Mouse (Mus musculus) liver, embryonic 11.5 days (tissue): ENCODE measurements at regions not wholly inside any gene's neighbourhood (a gene's known extent, or its start where the extent isn't known, plus 50 kb on each side); places are given as distances from the start of the nearest gene placed in this dataset.

Experiments used
- ATAC-seq: fragments of 200-750 bp; cut with Nextera tagmentation; replicated peaks from 2 replicates; pipeline ENCODE4 v1.8.0; 2017; ENCODE audit warnings: moderate number of reproducible peaks, mild to moderate bottlenecking, moderate TSS enrichment, moderate library complexity; ENCODE audit not compliant: low FRiP score
- DNase-seq: peaks from one replicate; pipeline ENCODE4 v3.0.0-alpha.2; 2017; ENCODE audit warnings: low spot score
- H3K27ac ChIP-seq: fragments of 300-500 bp; sonication (generic); 2 replicates; pipeline ENCODE4 v1.5.1; 2014; ENCODE audit warnings: mild to moderate bottlenecking, low read depth, low read length, control low read depth
- H3K27me3 ChIP-seq: fragments of 300-500 bp; sonication (generic); replicated peaks from 2 replicates; pipeline ENCODE4 v1.6.1; 2014; ENCODE audit warnings: low read length, mixed read lengths; ENCODE audit not compliant: control insufficient read depth, insufficient read depth
- H3K36me3 ChIP-seq: fragments of 300-500 bp; sonication (generic); 2 replicates; pipeline ENCODE4 v1.6.1; 2014; ENCODE audit warnings: mild to moderate bottlenecking, low read length, moderate library complexity, mixed read lengths; ENCODE audit not compliant: control insufficient read depth, insufficient read depth
- H3K4me1 ChIP-seq: fragments of 300-500 bp; sonication (generic); replicated peaks from 2 replicates; pipeline ENCODE4 v1.6.1; 2014; ENCODE audit warnings: low read length, mixed read lengths; ENCODE audit not compliant: control insufficient read depth, insufficient read depth
- H3K4me2 ChIP-seq: fragments of 300-500 bp; sonication (generic); 2 replicates; pipeline ENCODE4 v1.6.1; 2014; ENCODE audit warnings: mild to moderate bottlenecking, control low read depth, moderate library complexity
- H3K4me3 ChIP-seq: fragments of 300-500 bp; sonication (generic); 2 replicates; pipeline ENCODE4 v1.5.1; 2014; ENCODE audit warnings: low read depth, low read length, control low read depth
- H3K9ac ChIP-seq: fragments of 300-500 bp; sonication (generic); 2 replicates; pipeline ENCODE4 v1.6.1; 2014; ENCODE audit warnings: low read depth, low read length, control low read depth
- H3K9me3 ChIP-seq: fragments of 300-500 bp; sonication (generic); 2 replicates; pipeline ENCODE4 v1.6.1; 2016; ENCODE audit warnings: low read length, inconsistent platforms, mixed read lengths; ENCODE audit not compliant: control insufficient read depth
- WGBS: fragments of 180-500 bp; shearing (Covaris S2); extraction: QIAGEN DNeasy Blood & Tissue Kit; methylation state at CpG from one replicate; pipeline ENCODE4 v1.1.7; 2014; 5-methylcytosine and 5-hydroxymethylcytosine counted together

DNA sequence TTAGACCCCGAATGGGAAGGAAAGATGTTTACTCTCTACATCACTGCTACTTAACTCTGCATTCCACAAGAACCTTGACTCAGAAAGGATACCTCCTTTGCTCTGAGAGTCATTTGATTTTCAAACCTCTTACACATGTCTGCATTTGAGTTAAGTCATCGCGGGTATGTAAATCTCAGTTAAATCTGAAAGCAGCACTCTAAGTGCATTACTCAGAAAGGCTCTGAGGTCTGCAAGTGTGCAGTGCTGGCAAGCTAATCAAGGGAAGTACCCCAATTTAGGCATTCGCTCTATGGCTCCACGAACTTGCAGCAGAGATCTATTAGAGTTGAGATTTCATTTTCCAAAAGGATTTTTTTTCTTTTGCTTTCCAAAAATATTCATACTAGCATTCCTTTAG is 538.2 kb downstream of the Nfib start:
- H3K27me3 ChIP-seq = no peaks in the 10 kb centered on the region
- H3K27ac ChIP-seq = no peak overlapping the region
- H3K4me3 ChIP-seq = no peak overlapping the region
- no peaks in the 10 kb centered on the region for H3K9me3 ChIP-seq
- ATAC-seq (no peak), DNase-seq (no peak)
- no peak overlapping the region for H3K9ac ChIP-seq
- H3K4me1 ChIP-seq = no peaks in the 10 kb centered on the region
- 74% methylated on average over 5 of the region's 5 CpGs for WGBS
- no peak overlapping the region for H3K4me2 ChIP-seq
- H3K36me3 ChIP-seq = no peaks in the 10 kb centered on the region

DNA sequence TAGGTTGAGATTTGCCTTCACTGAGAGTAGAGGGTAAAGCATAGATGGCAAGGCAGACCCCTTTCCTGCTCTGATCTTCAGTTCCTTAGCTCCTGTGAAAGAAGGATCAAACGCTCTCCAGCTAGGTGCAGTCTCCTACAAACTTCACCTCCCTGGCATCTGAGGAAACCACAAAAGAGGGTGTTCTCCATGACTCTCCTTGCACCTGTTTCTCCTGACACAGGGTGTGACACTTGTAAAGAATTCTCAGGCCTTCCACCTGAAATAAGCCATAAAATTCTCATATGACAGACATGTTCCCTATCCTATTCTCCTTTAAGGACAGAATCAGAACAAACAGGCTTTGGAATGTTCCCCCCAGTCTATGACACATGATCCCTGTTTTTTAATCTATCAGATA is 538.7 kb downstream of the Nfib start:
- H3K9me3 ChIP-seq = no peaks in the 10 kb centered on the region
- H3K36me3 ChIP-seq = no peaks in the 10 kb centered on the region
- no peaks in the 10 kb centered on the region for H3K4me1 ChIP-seq
- DNase-seq (no peak), ATAC-seq (no peak)
- no peak overlapping the region for H3K4me2 ChIP-seq
- no peak overlapping the region for H3K4me3 ChIP-seq
- no peak overlapping the region for H3K27ac ChIP-seq
- no peak overlapping the region for H3K9ac ChIP-seq
- H3K27me3 ChIP-seq = no peaks in the 10 kb centered on the region
- WGBS = 69% methylated on average over 1 of the region's 1 CpGs

DNA sequence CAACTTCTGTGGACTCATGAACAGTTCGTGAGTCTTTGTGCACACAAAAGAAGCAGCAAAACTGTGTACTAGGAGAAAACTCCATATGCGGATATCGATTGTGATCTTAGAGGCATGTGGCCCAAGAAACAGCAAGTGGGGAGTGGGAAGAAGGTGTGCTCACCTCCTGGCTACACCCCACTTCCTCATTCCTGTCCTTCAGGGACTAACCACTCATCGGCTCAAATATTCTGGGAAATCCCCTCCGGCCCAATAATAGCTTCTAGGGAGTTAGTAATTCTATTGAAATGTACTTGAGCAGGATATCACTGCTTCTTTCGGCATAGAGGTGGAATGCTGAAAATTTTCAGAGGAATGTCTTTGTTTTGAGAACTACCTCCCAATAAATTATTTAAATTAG is 539.5 kb downstream of the Nfib start:
- no peaks in the 10 kb centered on the region for H3K36me3 ChIP-seq
- H3K9me3 ChIP-seq = no peaks in the 10 kb centered on the region
- H3K27me3 ChIP-seq = no peaks in the 10 kb centered on the region
- no peak overlapping the region for H3K27ac ChIP-seq
- ATAC-seq (no peak), DNase-seq (no peak)
- WGBS = 76% methylated on average over 6 of the region's 6 CpGs
- no peak overlapping the region for H3K9ac ChIP-seq
- no peak overlapping the region for H3K4me2 ChIP-seq
- H3K4me3 ChIP-seq = no peak overlapping the region
- no peaks in the 10 kb centered on the region for H3K4me1 ChIP-seq

DNA sequence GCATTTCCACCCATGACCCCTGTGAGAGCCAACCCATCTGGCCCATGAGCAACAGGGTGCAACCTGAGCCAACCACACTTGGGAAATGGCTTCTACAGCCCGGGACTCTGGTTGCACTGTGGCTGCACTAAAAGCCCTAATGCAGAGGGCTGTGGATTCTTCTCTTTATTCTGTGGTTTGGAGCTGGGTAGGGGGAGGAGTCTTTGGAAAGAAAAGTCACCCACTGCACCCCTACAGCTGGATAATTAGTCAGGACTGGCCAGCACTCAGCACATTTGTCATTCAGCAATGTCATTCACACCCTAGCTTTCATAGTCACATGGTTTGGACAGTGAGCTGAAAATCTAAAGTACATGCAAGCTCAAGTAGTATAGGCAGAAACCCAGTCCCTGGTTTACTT is 541.5 kb downstream of the Nfib start:
- Histone ChIP-seq H3K27me3 (no peaks in the 10 kb centered on the region), H3K9me3 (no peaks in the 10 kb centered on the region), H3K36me3 (no peaks in the 10 kb centered on the region), H3K27ac (no peak overlapping the region), H3K9ac (no peak overlapping the region), H3K4me2 (no peak overlapping the region), H3K4me1 (no peaks in the 10 kb centered on the region), H3K4me3 (no peak overlapping the region)
- ATAC-seq = no peak
- no peak for DNase-seq
- 38% methylated on average over 1 of the region's 1 CpGs for WGBS

DNA sequence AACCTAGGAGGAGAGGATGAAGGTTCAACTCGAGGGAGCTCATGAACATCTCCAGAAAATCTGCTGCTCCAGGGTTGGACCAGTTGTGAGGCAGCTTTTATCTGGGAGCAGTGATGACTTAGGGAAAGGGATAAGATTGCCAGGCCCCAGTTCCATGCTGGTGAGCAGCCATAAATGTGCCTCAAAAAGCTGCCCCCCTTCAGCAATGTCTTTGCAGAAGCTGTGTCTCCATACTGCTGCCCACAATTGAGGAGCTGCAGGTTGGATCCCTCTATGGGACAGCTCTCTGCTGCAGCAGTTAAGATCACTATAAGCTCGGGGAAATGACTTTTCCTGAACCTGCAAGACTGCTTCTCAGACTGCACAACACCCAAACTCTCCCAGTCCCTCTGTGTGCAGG is 543.7 kb downstream of the Nfib start:
- WGBS = 61% methylated on average over 2 of the region's 2 CpGs
- H3K27ac ChIP-seq = no peak overlapping the region

DNA sequence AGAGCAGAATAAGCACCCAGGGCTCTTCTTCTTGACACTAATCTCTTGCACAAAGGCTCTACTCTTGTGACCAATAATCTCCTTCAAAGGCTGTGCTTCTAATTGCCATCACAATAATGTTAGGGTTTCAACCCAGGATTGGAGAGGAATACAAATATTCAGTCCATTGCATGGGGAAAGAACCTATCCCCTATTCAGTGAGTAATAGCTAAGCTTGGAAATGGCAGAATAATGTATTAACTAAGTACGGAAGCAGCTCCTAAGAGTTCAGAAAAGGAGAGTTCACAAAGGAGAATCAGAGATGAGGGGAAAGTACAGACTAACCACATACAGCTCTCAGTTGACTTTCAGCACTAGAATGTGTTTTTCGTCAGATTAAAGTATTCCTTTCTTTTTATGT is 544.3 kb downstream of the Nfib start:
- H3K27me3 ChIP-seq = no peaks in the 10 kb centered on the region
- no peaks in the 10 kb centered on the region for H3K4me1 ChIP-seq
- ATAC-seq = no peak
- no peaks in the 10 kb centered on the region for H3K36me3 ChIP-seq
- DNase-seq = no peak
- H3K4me2 ChIP-seq = no peak overlapping the region
- no peaks in the 10 kb centered on the region for H3K9me3 ChIP-seq
- no peak overlapping the region for H3K27ac ChIP-seq
- 94% methylated on average over 2 of the region's 2 CpGs for WGBS
- no peak overlapping the region for H3K4me3 ChIP-seq
- H3K9ac ChIP-seq = no peak overlapping the region

More for the DNA sequence above, 543.7 kb downstream of the Nfib start:
- no peak for DNase-seq
- H3K4me3 ChIP-seq = no peak overlapping the region
- no peaks in the 10 kb centered on the region for H3K9me3 ChIP-seq
- no peak overlapping the region for H3K9ac ChIP-seq
- ATAC-seq = no peak
- H3K36me3 ChIP-seq = no peaks in the 10 kb centered on the region
- H3K4me1 ChIP-seq = no peaks in the 10 kb centered on the region
- H3K4me2 ChIP-seq = no peak overlapping the region
- no peaks in the 10 kb centered on the region for H3K27me3 ChIP-seq

DNA sequence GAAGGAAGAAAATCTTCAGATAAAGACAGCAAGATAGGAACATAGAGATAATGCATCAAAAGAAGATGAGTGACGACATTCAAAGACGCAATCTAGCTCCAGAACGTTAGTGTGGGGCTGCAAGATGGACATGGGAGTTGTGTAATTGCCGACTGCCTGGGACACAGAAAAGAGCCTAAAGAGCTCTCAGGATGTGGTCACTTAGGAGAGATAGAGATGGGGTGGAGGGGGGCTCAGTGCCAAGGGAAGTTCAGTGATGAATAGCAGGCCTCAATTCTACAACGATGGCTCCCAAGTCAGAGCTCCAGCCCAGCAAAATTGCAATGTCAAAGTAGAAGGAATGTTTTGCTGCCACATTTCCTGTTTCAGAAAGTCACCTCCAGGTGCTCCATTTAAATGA is 545.3 kb downstream of the Nfib start:
- no peak overlapping the region for H3K4me2 ChIP-seq

DNA sequence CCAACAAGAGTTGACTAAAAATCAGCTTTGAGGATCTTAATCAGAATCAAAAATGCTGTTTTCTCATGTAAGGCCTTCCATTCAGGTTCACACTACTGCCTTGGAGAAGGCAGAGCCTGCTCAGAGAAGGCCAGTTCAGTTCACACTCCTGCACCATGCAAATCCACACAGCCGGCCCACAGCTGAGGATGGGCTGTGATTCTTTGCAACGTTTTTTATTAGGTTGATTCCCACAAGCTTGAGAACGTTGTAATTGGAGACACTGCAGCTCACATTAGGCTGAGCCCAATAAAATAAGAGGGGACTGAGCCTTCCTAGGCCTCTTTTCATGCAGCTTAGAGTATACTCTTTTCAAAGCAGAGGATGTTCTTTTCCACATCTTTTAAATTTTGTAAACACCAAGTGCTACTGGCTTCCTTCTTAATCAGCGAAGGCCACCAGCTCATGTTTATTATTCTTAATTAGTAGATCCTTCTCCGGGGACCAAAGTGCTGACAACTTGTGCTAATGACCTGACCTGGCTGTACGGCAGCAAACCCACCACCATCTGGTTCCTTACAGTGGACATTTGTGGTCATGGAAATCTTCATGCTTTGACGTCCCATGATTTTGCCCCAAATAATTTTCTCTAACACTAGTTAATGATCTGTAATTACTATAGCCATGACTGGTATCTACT is 549.8 kb downstream of the Nfib start:
- DNase-seq = no peak
- Histone ChIP-seq H3K9ac (no peak overlapping the region), H3K27ac (no peak overlapping the region), H3K9me3 (no peaks in the 10 kb centered on the region), H3K4me2 (no peak overlapping the region), H3K4me1 (no peaks in the 10 kb centered on the region), H3K4me3 (no peak overlapping the region), H3K27me3 (no peaks in the 10 kb centered on the region), H3K36me3 (no peaks in the 10 kb centered on the region)
- ATAC-seq = no peak
- 52% methylated on average over 7 of the region's 7 CpGs for WGBS

More for the DNA sequence above, 545.3 kb downstream of the Nfib start:
- Histone ChIP-seq H3K36me3 (no peaks in the 10 kb centered on the region), H3K27ac (no peak overlapping the region), H3K4me1 (no peaks in the 10 kb centered on the region), H3K27me3 (no peaks in the 10 kb centered on the region), H3K4me3 (no peak overlapping the region), H3K9ac (no peak overlapping the region), H3K9me3 (no peaks in the 10 kb centered on the region)
- ATAC-seq (no peak), DNase-seq (no peak)
- 33% methylated on average over 5 of the region's 5 CpGs for WGBS

DNA sequence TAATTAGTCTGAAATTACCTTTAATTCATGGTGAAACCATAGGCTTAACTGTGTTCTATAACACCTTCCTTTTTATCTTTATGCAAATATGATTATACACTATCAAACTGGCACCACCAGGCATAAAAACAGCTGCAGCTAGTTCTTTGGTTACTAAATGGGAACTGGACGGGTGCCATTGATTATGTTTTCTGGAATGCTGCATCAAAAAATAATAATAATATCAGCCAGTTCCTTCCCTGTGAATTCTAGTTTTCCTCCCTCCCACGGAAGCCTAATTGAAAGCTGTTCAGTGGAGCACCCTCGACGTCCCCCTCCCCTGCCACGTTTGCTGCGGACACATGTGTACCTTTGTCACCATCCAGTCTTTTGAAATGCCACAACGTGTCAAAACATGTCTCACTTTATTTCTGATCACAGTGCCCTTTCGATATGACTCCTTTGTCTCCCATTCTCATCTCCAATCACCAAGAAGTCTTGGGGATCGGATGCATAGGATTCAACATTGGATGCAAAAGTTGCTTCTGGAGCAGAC is 551.5 kb downstream of the Nfib start:
- H3K36me3 ChIP-seq = no peaks in the 10 kb centered on the region
- DNase-seq (no peak), ATAC-seq (no peak)
- H3K9me3 ChIP-seq = no peaks in the 10 kb centered on the region
- no peak overlapping the region for H3K9ac ChIP-seq
- no peak overlapping the region for H3K27ac ChIP-seq
- no peaks in the 10 kb centered on the region for H3K27me3 ChIP-seq
- WGBS = 86% methylated on average over 9 of the region's 9 CpGs
- no peak overlapping the region for H3K4me3 ChIP-seq
- no peak overlapping the region for H3K4me2 ChIP-seq
- H3K4me1 ChIP-seq = no peaks in the 10 kb centered on the region
